Mouse (Mus musculus) cortical plate, adult 2 months (tissue): ENCODE data around the gene Fbxw21. TPM values are rescaled to one million over a fixed set of nuclear protein-coding genes. Genes with fewer than 3 reads are reported as not detected.
A peak's percentile ranks its signal among the peaks of the same experiment; 100 is the strongest.

Experiments
- H3K27ac ChIP-seq: fragments of 200-500 bp; 2 replicates; pipeline ENCODE4 v1.5.1; 2012; ENCODE audit warnings: low read length, control low read depth, inconsistent platforms; ENCODE audit not compliant: insufficient read depth
- H3K4me1 ChIP-seq: fragments of 200-500 bp; 2 replicates; pipeline ENCODE4 v1.6.1; 2011; ENCODE audit warnings: low read length; ENCODE audit not compliant: control insufficient read depth, insufficient read depth
- H3K4me3 ChIP-seq: fragments of 200-500 bp; 2 replicates; pipeline ENCODE4 v1.5.1; 2011; ENCODE audit warnings: mild to moderate bottlenecking, low read length, control low read depth; ENCODE audit not compliant: insufficient read depth
- CTCF ChIP-seq: fragments of 200-500 bp; IDR thresholded peaks from 2 replicates; pipeline ENCODE4 v1.5.1; 2011; ENCODE audit warnings: mild to moderate bottlenecking, control low read depth, low read length; ENCODE audit not compliant: insufficient read depth; ENCODE audit errors: extremely low read depth
- POLR2A ChIP-seq: fragments of 200-500 bp; IDR thresholded peaks from 2 replicates; pipeline ENCODE4 v1.6.1; 2011; ENCODE audit warnings: mild to moderate bottlenecking, low read length, control low read depth; ENCODE audit not compliant: insufficient read depth; ENCODE audit errors: extremely low read depth
- polyA plus RNA-seq: library from polyadenylated mRNA; depleted of rRNA; stranded (reverse); fragments of >200 nt; gene quantifications from 2 replicates; pipeline ENCODE4 v1.2.3, GENCODE M21; 2012

The Fbxw21 gene
- polyA plus RNA-seq, 1 experiment = not detected

DNA sequence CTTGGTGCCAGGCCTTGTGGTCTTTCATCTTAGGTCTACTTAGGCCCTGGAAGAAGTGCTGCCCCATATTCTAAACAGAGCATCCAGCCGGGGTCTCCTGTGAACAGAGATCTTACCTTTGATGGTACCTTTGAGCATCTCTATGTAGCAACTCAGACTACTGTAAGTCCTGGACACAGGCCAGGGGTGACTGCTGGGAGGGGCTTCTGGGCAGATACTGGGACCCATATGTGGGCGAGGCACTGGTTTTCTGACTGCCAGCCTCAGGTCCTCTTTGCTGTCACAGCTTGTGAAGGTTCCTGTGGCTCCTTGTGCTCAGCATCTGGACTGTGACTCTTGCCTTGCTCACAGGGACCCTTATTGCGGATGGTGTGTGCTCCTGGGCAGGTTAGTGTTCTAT, 59.3 kb downstream of the Fbxw21 start:
- no peak for TF ChIP-seq POLR2A
- no peak for TF ChIP-seq CTCF

GRCm38 (mm10) chr9:109101933-109102445, 59.9 kb downstream of the Fbxw21 start:
- Histone ChIP-seq H3K27ac (no peak overlapping the region), H3K4me3 (no peak overlapping the region), H3K4me1 (peaks cover 2% of the 10 kb centered on the region)
- TF ChIP-seq POLR2A = no peak
- no peak for TF ChIP-seq CTCF

More for the DNA sequence above, 59.3 kb downstream of the Fbxw21 start:
- Histone ChIP-seq H3K4me3 (no peak overlapping the region), H3K27ac (no peak overlapping the region), H3K4me1 (peaks cover 2% of the 10 kb centered on the region)

DNA sequence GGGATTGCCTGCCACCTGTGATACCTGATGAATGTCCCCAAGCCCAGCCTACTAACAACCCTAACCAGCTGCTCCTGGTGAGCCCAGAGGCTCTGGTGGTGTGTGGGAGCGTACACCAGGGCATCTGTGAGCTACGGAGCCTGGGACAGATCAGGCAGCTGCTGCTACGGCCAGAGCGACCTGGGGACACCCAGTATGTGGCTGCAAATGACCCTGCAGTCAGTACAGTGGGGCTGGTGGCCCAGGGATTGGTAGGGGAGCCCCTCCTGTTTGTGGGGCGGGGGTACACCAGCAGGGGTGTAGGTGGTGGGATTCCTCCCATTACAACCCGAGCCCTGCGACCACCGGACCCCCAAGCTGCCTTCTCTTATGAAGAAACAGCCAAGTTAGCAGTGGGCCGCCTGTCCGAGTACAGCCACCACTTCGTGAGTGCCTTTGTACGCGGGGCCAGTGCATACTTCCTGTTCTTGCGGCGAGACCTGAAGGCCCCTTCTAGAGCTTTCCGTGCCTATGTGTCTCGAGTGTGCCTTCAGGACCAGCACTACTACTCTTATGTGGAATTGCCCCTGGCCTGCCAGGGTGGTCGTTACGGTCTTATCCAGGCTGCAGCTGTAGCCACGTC, 61.4 kb downstream of the Fbxw21 start:
- TF ChIP-seq CTCF (no peak), POLR2A (no peak)
- H3K27ac ChIP-seq = no peak overlapping the region
- H3K4me3 ChIP-seq = no peak overlapping the region
- H3K4me1 ChIP-seq = peaks cover 2% of the 10 kb centered on the region

- H3K4me1 ChIP-seq = peaks cover 2% of the 10 kb centered on the region
- no peak for TF ChIP-seq CTCF
- no peak for TF ChIP-seq POLR2A
- peak overlapping the region; percentile 69 for H3K27ac ChIP-seq
- H3K4me3 ChIP-seq = no peak overlapping the region
These were observed 62.9 kb downstream of the Fbxw21 start for GRCm38 (mm10) chr9:109098969-109099368.

GRCm38 (mm10) chr9:109098366-109098765, 63.5 kb downstream of the Fbxw21 start:
- TF ChIP-seq CTCF = no peak
- TF ChIP-seq POLR2A = no peak
- peak overlapping the region; percentile 69 for H3K27ac ChIP-seq
- 0 out of 2 replicates have a peak overlapping the region, but pooled peaks have one; percentile 2 for H3K4me3 ChIP-seq
- H3K4me1 ChIP-seq = peaks cover 2% of the 10 kb centered on the region

DNA sequence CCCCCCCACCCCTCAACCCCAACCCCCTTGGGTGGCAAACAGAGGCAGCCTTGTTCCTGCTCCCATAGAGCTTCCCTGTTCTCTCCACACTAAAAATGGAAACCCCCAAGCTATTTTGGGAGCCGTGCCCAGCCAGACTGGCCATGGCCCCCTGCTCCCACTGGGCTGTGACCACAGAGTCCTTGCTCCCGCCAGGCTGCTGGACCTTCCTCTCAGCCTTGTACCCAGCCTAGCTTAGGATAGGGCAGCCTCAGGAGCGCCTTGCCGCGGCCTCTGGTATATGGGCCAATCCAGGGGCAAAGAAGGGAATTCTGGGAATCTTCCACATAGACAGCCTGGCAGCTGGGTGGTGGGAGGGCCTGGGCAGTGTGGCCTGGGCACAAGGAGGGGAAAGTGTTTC, 64.0 kb downstream of the Fbxw21 start:
- H3K4me1 ChIP-seq = peaks cover 2% of the 10 kb centered on the region
- H3K4me3 ChIP-seq = 0 out of 2 replicates have a peak overlapping the region, but pooled peaks have one; percentile 2
- peak overlapping the region; percentile 69 for H3K27ac ChIP-seq
- TF ChIP-seq POLR2A (no peak), CTCF (no peak)

DNA sequence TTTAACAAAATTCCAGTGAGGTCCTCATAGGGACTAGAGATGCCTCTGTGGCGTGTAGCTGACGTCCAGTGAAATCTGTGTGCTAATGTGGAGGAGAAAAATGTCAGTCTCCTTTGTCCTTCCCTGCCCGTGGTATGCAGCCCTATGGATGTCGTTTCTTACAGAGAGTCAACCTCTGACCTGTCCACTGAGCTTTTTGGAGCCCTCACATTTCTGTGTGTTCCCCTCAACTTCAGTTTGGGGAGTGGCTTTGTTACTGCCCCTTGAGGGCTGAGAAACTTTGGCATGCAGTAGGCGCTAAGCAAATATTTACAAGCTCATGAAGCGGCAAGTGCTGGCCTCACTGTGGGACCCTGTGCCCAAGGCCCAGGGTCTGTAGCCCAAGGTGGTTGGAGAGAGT, 64.5 kb downstream of the Fbxw21 start:
- TF ChIP-seq CTCF (no peak), POLR2A (no peak)
- Histone ChIP-seq H3K4me3 (peak overlapping the region; percentile 43; the same call in 1 of the 2 replicates), H3K4me1 (peaks cover 2% of the 10 kb centered on the region), H3K27ac (peak overlapping the region; percentile 95)

DNA sequence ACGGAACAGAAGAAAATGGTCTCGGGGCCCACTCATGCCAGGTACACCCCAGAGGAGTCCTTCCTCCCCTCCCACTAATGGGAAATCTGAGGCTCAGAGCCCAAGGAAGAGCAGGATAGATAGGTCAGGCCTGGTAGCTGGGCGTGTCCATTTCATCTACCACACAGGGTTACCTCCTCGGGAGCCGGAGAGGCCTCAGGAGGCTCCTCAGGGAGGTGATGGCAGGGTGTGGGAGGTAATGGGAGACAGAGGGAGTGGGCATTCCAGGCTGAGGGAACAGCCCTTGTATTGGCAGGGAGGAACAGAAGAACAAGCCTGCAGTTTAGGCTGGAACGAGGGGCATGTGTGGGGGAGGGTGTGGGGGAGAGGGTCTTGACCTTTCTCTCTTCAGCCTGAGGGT, 65.0 kb downstream of the Fbxw21 start:
- TF ChIP-seq POLR2A (no peak), CTCF (no peak)
- H3K27ac ChIP-seq = peak overlapping the region; percentile 95
- peaks cover 2% of the 10 kb centered on the region for H3K4me1 ChIP-seq
- peak overlapping the region; percentile 43 for H3K4me3 ChIP-seq

GRCm38 (mm10) chr9:109096251-109096661, 65.6 kb downstream of the Fbxw21 start:
- H3K4me3 ChIP-seq = peak overlapping the region; percentile 43
- H3K27ac ChIP-seq = peak overlapping the region; percentile 95
- H3K4me1 ChIP-seq = peaks cover 2% of the 10 kb centered on the region
- TF ChIP-seq POLR2A (0 out of 2 replicates have a peak, but pooled peaks have one; percentile 15), CTCF (no peak)
